Comparison of ENCODE assay signal across 21 mouse cellular contexts in the genomic region with DNA sequence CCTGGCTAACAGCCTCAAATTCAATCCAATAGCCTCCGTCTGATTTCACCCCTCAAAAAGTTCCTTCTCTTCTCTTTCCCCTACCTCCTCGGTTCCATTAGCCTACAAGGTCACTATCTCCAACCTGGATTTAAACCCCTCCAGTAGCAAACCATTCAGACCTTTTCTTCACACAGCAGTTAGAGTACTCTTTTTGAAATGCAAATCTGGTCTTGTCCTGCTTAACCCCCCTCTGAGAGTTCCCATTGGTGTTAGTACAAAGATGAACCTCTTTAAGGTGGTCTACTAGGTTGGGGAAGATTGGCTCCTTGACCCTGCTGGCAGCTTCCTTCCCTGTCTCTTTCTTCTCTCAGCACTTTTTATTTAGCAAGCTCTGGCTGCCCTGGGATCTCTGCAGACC. TPM values are rescaled to one million over a fixed set of nuclear protein-coding genes. Genes with fewer than 3 reads are reported as not detected.
DNase-seq lines count a peak whose midpoint lies in the region; ATAC-seq lines count a peak whose summit lies in the region.
"Had no signal": no experiment of that assay in that cellular context is flagged by ENCODE, and none has a peak within 500 bp of the region (broad histone marks: within the 10 kb centered on the region; RNA-seq: fewer than 3 reads in every experiment).

No protein-coding gene starts in this region.

- no peak overlapping the region for H3K4me2 ChIP-seq in midbrain, embryonic 15.5 days
- 0 out of 2 replicates have a peak overlapping the region, but pooled peaks have one; percentile 21 for H3K4me2 ChIP-seq in hindbrain, embryonic 14.5 days (replicated peaks)
- H3K4me2 ChIP-seq in kidney, embryonic 15.5 days = no peak overlapping the region
- H3K4me2 ChIP-seq: liver, embryonic 15.5 days had no signal

- no peaks in the 10 kb centered on the region for H3K9me3 ChIP-seq in midbrain, embryonic 10.5 days (replicated peaks)
- no peaks in the 10 kb centered on the region for H3K9me3 ChIP-seq in midbrain, embryonic 15.5 days
- H3K9me3 ChIP-seq in embryonic facial prominence, embryonic 10.5 days = no peaks in the 10 kb centered on the region
- H3K9me3 ChIP-seq in hindbrain, embryonic 14.5 days (ENCODE audit: control insufficient read depth, low read length) = no peaks in the 10 kb centered on the region
- H3K9me3 ChIP-seq in kidney, embryonic 15.5 days (replicated peaks) = no peaks in the 10 kb centered on the region
- H3K9me3 ChIP-seq: heart, embryonic 13.5 days; liver, embryonic 15.5 days had no signal

- H3K9ac ChIP-seq in midbrain, embryonic 15.5 days = no peak overlapping the region
- no peak overlapping the region for H3K9ac ChIP-seq in hindbrain, embryonic 14.5 days
- no peak overlapping the region for H3K9ac ChIP-seq in kidney, embryonic 15.5 days
- H3K9ac ChIP-seq: heart, embryonic 13.5 days; liver, embryonic 15.5 days had no signal

- H3K4me3 ChIP-seq in midbrain, embryonic 10.5 days = peak overlapping the region; percentile 29
- no peak overlapping the region for H3K4me3 ChIP-seq in midbrain, embryonic 15.5 days
- H3K4me3 ChIP-seq in embryonic facial prominence, embryonic 10.5 days = no peak overlapping the region
- H3K4me3 ChIP-seq in hindbrain, embryonic 14.5 days (replicated peaks; ENCODE audit: low read length) = no peak overlapping the region
- no peak overlapping the region for H3K4me3 ChIP-seq in kidney, embryonic 15.5 days (replicated peaks)
- H3K4me3 ChIP-seq: erythroblast, embryonic 14.5 days; heart, embryonic 13.5 days; liver, embryonic 15.5 days had no signal

- 6% methylated on average over 2 of the region's 2 CpGs for WGBS in midbrain, embryonic 10.5 days
- WGBS in midbrain, embryonic 15.5 days = 15% methylated on average over 2 of the region's 2 CpGs
- 13% methylated on average over 2 of the region's 2 CpGs for WGBS in embryonic facial prominence, embryonic 10.5 days
- WGBS in hindbrain, embryonic 14.5 days = 6% methylated on average over 2 of the region's 2 CpGs
- 41% methylated on average over 2 of the region's 2 CpGs for WGBS in kidney, embryonic 15.5 days

- H3K36me3 ChIP-seq in midbrain, embryonic 10.5 days = peaks cover 12% of the 10 kb centered on the region
- H3K36me3 ChIP-seq in midbrain, embryonic 15.5 days (replicated peaks) = no peaks in the 10 kb centered on the region
- peaks cover 7% of the 10 kb centered on the region; the same call in 1 of the 2 replicates for H3K36me3 ChIP-seq in embryonic facial prominence, embryonic 10.5 days (replicated peaks)
- H3K36me3 ChIP-seq in hindbrain, embryonic 14.5 days (replicated peaks; ENCODE audit: control insufficient read depth, insufficient read depth) = no peaks in the 10 kb centered on the region
- H3K36me3 ChIP-seq in kidney, embryonic 15.5 days = no peaks in the 10 kb centered on the region
- H3K36me3 ChIP-seq: heart, embryonic 13.5 days; liver, embryonic 15.5 days had no signal

- DNase-seq in midbrain, embryonic 10.5 days (ENCODE audit: low spot score) = no peak
- DNase-seq in embryonic facial prominence, embryonic 10.5 days (ENCODE audit: low spot score) = no peak
- no peak for DNase-seq in hindbrain, embryonic 14.5 days (ENCODE audit: low spot score)
- no peak for DNase-seq in gastrocnemius, adult 18-20 months (ENCODE audit: low spot score)
- no peak for DNase-seq in left cerebral cortex, adult 18-20 months (ENCODE audit: low spot score in 2 of 2)
- DNase-seq: adrenal gland, adult 8-10 months; cerebellum, adult 11-12 months; cerebellum, postnatal 25 days; kidney, adult 2 months; kidney, postnatal 36 days; layer of hippocampus, adult 9-11 months; lung, postnatal 10 days; spleen, adult 18-20 months; thymus, adult 2 months had no signal

- peaks cover 71% of the 10 kb centered on the region for H3K4me1 ChIP-seq in midbrain, embryonic 10.5 days
- H3K4me1 ChIP-seq in midbrain, embryonic 15.5 days = peaks cover 39% of the 10 kb centered on the region
- peaks cover 53% of the 10 kb centered on the region for H3K4me1 ChIP-seq in embryonic facial prominence, embryonic 10.5 days
- H3K4me1 ChIP-seq in hindbrain, embryonic 14.5 days (replicated peaks; ENCODE audit: control insufficient read depth, insufficient read depth, low read length) = peaks cover 40% of the 10 kb centered on the region
- H3K4me1 ChIP-seq in kidney, embryonic 15.5 days = peaks cover 9% of the 10 kb centered on the region; the same call in 1 of the 2 replicates
- H3K4me1 ChIP-seq: liver, embryonic 15.5 days had no signal

- H3K27ac ChIP-seq in midbrain, embryonic 10.5 days (replicated peaks) = peak overlapping the region; percentile 53
- H3K27ac ChIP-seq in midbrain, embryonic 15.5 days = no peak overlapping the region
- H3K27ac ChIP-seq in embryonic facial prominence, embryonic 10.5 days (replicated peaks) = peak overlapping the region; percentile 45
- no peak overlapping the region for H3K27ac ChIP-seq in hindbrain, embryonic 14.5 days
- H3K27ac ChIP-seq in kidney, embryonic 15.5 days = no peak overlapping the region
- H3K27ac ChIP-seq: heart, embryonic 13.5 days; liver, embryonic 15.5 days had no signal

- no peak for ATAC-seq in midbrain, embryonic 15.5 days (replicated peaks)
- no peak for ATAC-seq in hindbrain, embryonic 14.5 days (ENCODE audit: low FRiP score)
- ATAC-seq in kidney, embryonic 15.5 days (replicated peaks; ENCODE audit: low FRiP score) = no peak

- no peaks in the 10 kb centered on the region for H3K27me3 ChIP-seq in midbrain, embryonic 10.5 days (ENCODE audit: low read depth, poor library complexity, severe bottlenecking)
- no peaks in the 10 kb centered on the region for H3K27me3 ChIP-seq in midbrain, embryonic 15.5 days (replicated peaks)
- no peaks in the 10 kb centered on the region for H3K27me3 ChIP-seq in embryonic facial prominence, embryonic 10.5 days (replicated peaks; ENCODE audit: low read depth, poor library complexity, severe bottlenecking)
- H3K27me3 ChIP-seq in hindbrain, embryonic 14.5 days (ENCODE audit: control insufficient read depth, insufficient read depth, low read length) = no peaks in the 10 kb centered on the region
- 0 out of 2 replicates have a peak, but pooled peaks cover 5% of the 10 kb centered on the region for H3K27me3 ChIP-seq in kidney, embryonic 15.5 days
- H3K27me3 ChIP-seq: liver, embryonic 15.5 days had no signal

RNA-seq across cellular contexts. Expression of a gene that starts 8.3 kb away (rescaled TPM):
- polyA plus RNA-seq in midbrain, embryonic 10.5 days (2016; fragmentation: Nextera tagmentation; extraction: Ambion mirVana) = 65.2 and 67.6 TPM in 2 replicates
- polyA plus RNA-seq in midbrain, embryonic 15.5 days (2015; fragmentation: Nextera tagmentation; extraction: Ambion mirVana) = 58.5 and 58.9 TPM in 2 replicates
- 43.8 and 45.1 TPM in 2 replicates for polyA plus RNA-seq in embryonic facial prominence, embryonic 10.5 days (2016; fragmentation: Nextera tagmentation; extraction: Ambion mirVana)
- 51.0 and 55.5 TPM in 2 replicates for polyA plus RNA-seq in hindbrain, embryonic 14.5 days (2014; fragmentation: Nextera tagmentation; extraction: Ambion mirVana)
- 10 to 100 TPM in 1 of 2 experiments, 1 to 10 TPM in 1; 7.6 to 10.5 TPM for total RNA-seq in gastrocnemius, adult 18-20 months (2021)
- 46.8 and 48.7 TPM in 2 replicates for polyA plus RNA-seq in kidney, embryonic 15.5 days (2015; fragmentation: Nextera tagmentation; extraction: Ambion mirVana)
- 10 to 100 TPM; 34.0 TPM for total RNA-seq in left cerebral cortex, adult 18-20 months (2021)
- total RNA-seq: megakaryocyte, adult 5-6 weeks; MEL had no signal
- polyA plus RNA-seq: erythroblast, embryonic 14.5 days had no signal

RNA-seq across cellular contexts. Expression of a gene that starts 8.4 kb away (rescaled TPM):
- polyA plus RNA-seq in midbrain, embryonic 10.5 days (2016; fragmentation: Nextera tagmentation; extraction: Ambion mirVana) = 8.7 and 8.8 TPM in 2 replicates
- 7.9 and 8.5 TPM in 2 replicates for polyA plus RNA-seq in midbrain, embryonic 15.5 days (2015; fragmentation: Nextera tagmentation; extraction: Ambion mirVana)
- polyA plus RNA-seq in embryonic facial prominence, embryonic 10.5 days (2016; fragmentation: Nextera tagmentation; extraction: Ambion mirVana) = 15.7 and 18.1 TPM in 2 replicates
- polyA plus RNA-seq in hindbrain, embryonic 14.5 days (2014; fragmentation: Nextera tagmentation; extraction: Ambion mirVana) = 10.5 and 12.2 TPM in 2 replicates
- total RNA-seq in gastrocnemius, adult 18-20 months (2021) = 1 to 10 TPM; 1.1 to 1.3 TPM
- 4.1 and 4.4 TPM in 2 replicates for polyA plus RNA-seq in kidney, embryonic 15.5 days (2015; fragmentation: Nextera tagmentation; extraction: Ambion mirVana)
- total RNA-seq in left cerebral cortex, adult 18-20 months (2021) = 10 to 100 TPM; 11.6 to 13.7 TPM
- total RNA-seq: megakaryocyte, adult 5-6 weeks; MEL had no signal

Comparison
In these comparisons a context has a peak if more than half of its experiments do, and no peak if none do; other contexts are left out.
1. H3K27ac ChIP-seq: peak in midbrain, embryonic 10.5 days (single experiment) and embryonic facial prominence, embryonic 10.5 days (single experiment); none in midbrain, embryonic 15.5 days (single experiment), hindbrain, embryonic 14.5 days (single experiment) and kidney, embryonic 15.5 days (single experiment).